Mouse (Mus musculus): ENCODE results near the gene Hif1an.

DNA sequence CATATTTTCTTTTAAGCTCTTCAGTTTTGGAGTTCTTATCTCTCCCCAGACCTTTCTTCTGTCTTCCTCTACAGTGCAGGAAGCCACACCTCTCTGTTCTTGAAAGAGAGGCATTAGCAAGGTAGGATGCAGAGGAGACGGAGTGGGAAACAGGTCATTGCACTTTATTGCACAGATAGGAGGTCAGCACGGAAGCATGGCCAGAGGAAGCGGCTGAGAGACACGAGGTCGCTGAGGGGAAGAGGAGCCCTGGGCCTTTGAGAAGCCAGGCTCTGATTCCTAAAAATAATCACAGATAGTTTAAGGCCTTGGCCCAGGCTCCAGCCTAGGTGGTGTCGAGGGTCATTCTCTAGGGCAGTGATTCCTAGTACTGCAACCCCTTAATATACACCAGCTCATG, 46.9 kb upstream of the Hif1an start:
- TF ChIP-seq POLR2A (IDR thresholded peaks at IDR 0.05; ENCODE audit: low read depth, low read length) (no peak), CTCF (IDR thresholded peaks at IDR 0.05; ENCODE audit: extremely low read depth, insufficient read depth, insufficient read length, insufficient replicate concordance) (no peak)

Data from spleen, adult 2 months (tissue).